Mouse (Mus musculus): ENCODE results near the gene Asna1. TPM values are rescaled to one million over a fixed set of nuclear protein-coding genes. Genes with fewer than 3 reads are reported as not detected.

The Asna1 gene
- polyA plus RNA-seq, 1 experiment from 2014 or later = 154 TPM

- WGBS = 15% methylated on average over 28 of the region's 28 CpGs
These were observed 13.8 kb downstream of the Asna1 start for GRCm38 (mm10) chr8:85011242-85011641.

DNA sequence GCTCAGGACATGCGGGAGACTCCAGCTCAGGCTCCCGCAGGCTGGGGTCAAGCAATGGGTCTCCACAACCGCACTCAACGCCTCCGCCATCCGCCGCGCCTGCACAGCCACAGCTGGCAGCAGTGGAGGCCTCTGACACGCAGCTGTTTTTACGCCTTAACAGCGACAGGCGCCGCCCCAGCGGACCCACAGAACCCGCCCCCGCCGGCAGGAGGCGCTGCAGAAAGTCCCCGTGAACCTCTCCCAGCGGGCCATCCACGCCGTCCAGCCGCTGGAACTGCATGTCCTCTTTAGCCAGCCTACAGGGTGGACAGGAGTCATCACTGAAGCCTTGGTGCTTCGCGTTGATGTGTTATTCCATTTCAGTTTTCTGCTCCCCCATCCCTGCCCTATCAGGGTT, 17.4 kb downstream of the Asna1 start:
- Histone ChIP-seq H3K4me1 (no peaks in the 10 kb centered on the region), H3K4me2 (no peak overlapping the region), H3K27ac (replicated peaks) (no peak overlapping the region), H3K9me3 (replicated peaks) (no peaks in the 10 kb centered on the region), H3K36me3 (peaks cover 3% of the 10 kb centered on the region; the same call in 1 of the 2 replicates), H3K9ac (replicated peaks) (no peak overlapping the region), H3K27me3 (replicated peaks) (peaks cover 44% of the 10 kb centered on the region), H3K4me3 (replicated peaks) (no peak overlapping the region)
- WGBS = 16% methylated on average over 25 of the region's 25 CpGs
- ATAC-seq (ENCODE audit: low FRiP score) = no peak

More at GRCm38 (mm10) chr8:85011242-85011641, 13.8 kb downstream of the Asna1 start:
- H3K9ac ChIP-seq (replicated peaks) = no peak overlapping the region
- no peaks in the 10 kb centered on the region for H3K36me3 ChIP-seq
- H3K4me3 ChIP-seq (replicated peaks) = no peak overlapping the region
- peak overlapping the region; percentile 11 for H3K4me2 ChIP-seq
- ATAC-seq (ENCODE audit: low FRiP score) = no peak
- no peak overlapping the region for H3K27ac ChIP-seq (replicated peaks)
- H3K9me3 ChIP-seq (replicated peaks) = no peaks in the 10 kb centered on the region
- H3K4me1 ChIP-seq = peaks cover 7% of the 10 kb centered on the region
- H3K27me3 ChIP-seq (replicated peaks) = peaks cover 49% of the 10 kb centered on the region

GRCm38 (mm10) chr8:84997649-84998295, 27.3 kb downstream of the Asna1 start:
- peak; percentile 62 for ATAC-seq (ENCODE audit: low FRiP score)
- H3K4me2 ChIP-seq = peak overlapping the region; percentile 35
- no peaks in the 10 kb centered on the region for H3K9me3 ChIP-seq (replicated peaks)
- peaks cover 15% of the 10 kb centered on the region for H3K36me3 ChIP-seq
- H3K9ac ChIP-seq (replicated peaks) = 0 out of 2 replicates have a peak overlapping the region, but pooled peaks have one; percentile 14
- peaks cover 10% of the 10 kb centered on the region for H3K4me1 ChIP-seq
- no peak overlapping the region for H3K27ac ChIP-seq (replicated peaks)
- H3K4me3 ChIP-seq (replicated peaks) = no peak overlapping the region
- peaks cover 11% of the 10 kb centered on the region for H3K27me3 ChIP-seq (replicated peaks)
- 3% methylated on average over 19 of the region's 19 CpGs for WGBS

DNA sequence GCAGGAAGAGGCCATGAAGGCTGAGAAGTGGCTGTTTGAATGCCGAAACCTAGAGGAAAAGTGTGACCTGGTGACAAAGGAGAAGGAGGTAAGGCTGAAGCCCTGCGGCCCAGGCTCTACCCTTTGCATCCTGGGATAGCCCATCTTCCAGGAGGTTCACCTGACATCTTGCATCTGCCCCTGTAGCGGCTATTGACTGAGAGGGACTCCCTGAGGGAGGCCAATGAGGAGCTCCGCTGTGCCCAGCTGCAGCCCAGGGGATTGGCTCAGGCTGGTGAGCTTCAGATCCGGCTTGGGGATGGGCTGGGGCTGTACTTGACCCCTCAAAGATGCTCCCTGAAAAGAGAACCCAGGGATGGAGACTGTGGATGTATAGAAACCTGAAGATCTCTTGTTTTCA, 28.1 kb downstream of the Asna1 start:
- H3K36me3 ChIP-seq = peaks cover 9% of the 10 kb centered on the region
- H3K9me3 ChIP-seq (replicated peaks) = no peaks in the 10 kb centered on the region
- H3K4me3 ChIP-seq (replicated peaks) = no peak overlapping the region
- WGBS = 87% methylated on average over 5 of the region's 5 CpGs
- no peak overlapping the region for H3K27ac ChIP-seq (replicated peaks)
- ATAC-seq (ENCODE audit: low FRiP score) = no peak
- H3K9ac ChIP-seq (replicated peaks) = no peak overlapping the region
- peaks cover 11% of the 10 kb centered on the region for H3K27me3 ChIP-seq (replicated peaks)
- peaks cover 10% of the 10 kb centered on the region for H3K4me1 ChIP-seq
- no peak overlapping the region for H3K4me2 ChIP-seq

DNA sequence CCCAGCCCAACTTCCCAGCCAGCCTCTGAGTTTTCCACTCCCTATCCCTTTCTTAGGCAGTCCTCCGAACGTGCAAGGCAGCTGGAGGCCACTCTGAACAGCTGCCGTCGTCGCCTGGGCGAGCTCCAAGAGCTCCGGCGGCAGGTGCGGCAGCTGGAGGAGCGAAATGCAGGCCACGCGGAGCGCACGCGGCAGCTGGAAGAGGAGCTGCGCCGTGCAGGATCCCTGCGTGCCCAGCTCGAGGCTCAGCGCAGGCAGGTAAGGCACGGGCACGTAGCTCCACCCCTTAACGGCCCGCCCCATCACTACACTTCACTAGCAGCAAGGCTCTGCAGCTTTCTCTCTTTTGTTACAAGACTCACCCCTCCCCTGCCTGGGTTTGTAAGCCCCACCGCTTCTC, 29.4 kb downstream of the Asna1 start:
- Histone ChIP-seq H3K4me3 (replicated peaks) (no peak overlapping the region), H3K27me3 (replicated peaks) (peaks cover 11% of the 10 kb centered on the region), H3K4me2 (peak overlapping the region; percentile 17; the same call in 1 of the 2 replicates), H3K4me1 (peaks cover 18% of the 10 kb centered on the region), H3K27ac (replicated peaks) (no peak overlapping the region), H3K36me3 (peaks cover 9% of the 10 kb centered on the region), H3K9ac (replicated peaks) (0 out of 2 replicates have a peak overlapping the region, but pooled peaks have one; percentile 14), H3K9me3 (replicated peaks) (no peaks in the 10 kb centered on the region)
- no peak for ATAC-seq (ENCODE audit: low FRiP score)
- WGBS = 23% methylated on average over 25 of the region's 25 CpGs

DNA sequence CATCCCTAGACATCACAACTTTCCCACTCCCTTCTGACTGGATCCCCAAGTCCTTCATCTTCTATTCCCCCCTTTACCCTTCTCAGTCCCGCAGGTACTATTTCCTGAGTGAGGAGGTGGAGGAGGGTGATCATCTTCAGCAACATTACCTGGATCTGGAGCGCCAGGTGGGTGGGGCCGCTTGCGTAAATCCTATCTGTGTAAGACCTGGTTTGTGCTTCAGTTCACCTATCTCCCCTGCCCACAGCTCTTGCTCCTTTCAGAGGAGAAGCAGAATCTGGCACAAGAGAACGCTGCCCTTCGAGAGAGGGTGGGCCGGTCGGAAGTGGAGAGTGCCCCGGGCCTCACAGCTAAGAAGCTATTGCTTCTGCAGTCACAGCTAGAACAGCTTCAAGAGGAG, 30.7 kb downstream of the Asna1 start:
- WGBS = 91% methylated on average over 9 of the region's 9 CpGs
- no peak overlapping the region for H3K4me3 ChIP-seq (replicated peaks)

DNA sequence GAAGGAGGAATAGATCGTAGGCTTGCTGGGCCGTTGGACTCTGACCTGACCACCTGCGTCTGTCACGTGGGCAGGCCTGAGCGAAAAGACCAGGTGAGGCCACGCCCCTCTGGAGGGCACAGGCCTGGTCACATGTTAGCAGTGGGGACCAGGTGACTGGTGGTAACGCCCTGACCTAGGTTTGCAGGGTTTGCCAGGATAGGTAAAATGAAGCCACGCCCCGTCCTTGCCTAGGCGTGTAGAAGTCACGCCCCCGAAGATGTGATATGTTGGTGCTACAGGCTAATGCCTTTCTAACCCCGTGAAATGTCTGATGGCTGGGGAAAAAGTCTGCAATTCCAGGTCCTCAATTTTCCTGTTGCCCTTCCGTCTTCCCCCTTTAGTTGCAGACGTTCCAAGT, 34.2 kb downstream of the Asna1 start:
- Histone ChIP-seq H3K36me3 (peaks cover 9% of the 10 kb centered on the region), H3K27me3 (replicated peaks) (peaks cover 24% of the 10 kb centered on the region), H3K27ac (replicated peaks) (peak overlapping the region; percentile 89), H3K9ac (replicated peaks) (peak overlapping the region; percentile 80), H3K4me1 (peaks cover 35% of the 10 kb centered on the region), H3K9me3 (replicated peaks) (no peaks in the 10 kb centered on the region), H3K4me2 (peak overlapping the region; percentile 93), H3K4me3 (replicated peaks) (peak overlapping the region; percentile 72)
- ATAC-seq (ENCODE audit: low FRiP score) = peak; percentile 63
- WGBS = under 1% methylated on average over 15 of the region's 15 CpGs

More for the DNA sequence above, 30.7 kb downstream of the Asna1 start:
- H3K9me3 ChIP-seq (replicated peaks) = no peaks in the 10 kb centered on the region
- no peak for ATAC-seq (ENCODE audit: low FRiP score)
- no peak overlapping the region for H3K4me2 ChIP-seq
- peaks cover 9% of the 10 kb centered on the region for H3K36me3 ChIP-seq
- no peak overlapping the region for H3K27ac ChIP-seq (replicated peaks)
- H3K9ac ChIP-seq (replicated peaks) = no peak overlapping the region
- peaks cover 27% of the 10 kb centered on the region for H3K4me1 ChIP-seq
- H3K27me3 ChIP-seq (replicated peaks) = peaks cover 11% of the 10 kb centered on the region

- Histone ChIP-seq H3K27ac (replicated peaks) (peak within 1 kb of the TSS; percentile 89), H3K36me3 (peaks cover 9% of the 10 kb centered on the region), H3K4me2 (peak within 1 kb of the TSS; percentile 93), H3K27me3 (replicated peaks) (peaks cover 24% of the 10 kb centered on the region), H3K9me3 (replicated peaks) (no peaks in the 10 kb centered on the region), H3K4me3 (replicated peaks) (peak within 1 kb of the TSS; percentile 72), H3K9ac (replicated peaks) (peak within 1 kb of the TSS; percentile 80), H3K4me1 (peaks cover 36% of the 10 kb centered on the region)
- peak; percentile 86 for ATAC-seq (ENCODE audit: low FRiP score)
- WGBS = under 1% methylated on average over 28 of the region's 28 CpGs
These were observed 34.7 kb downstream of the Asna1 start, which contains the start of gene Hook2 for GRCm38 (mm10) chr8:84990349-84990748. Gene Hook2, plus strand, starts transcription at chr8:84990603.

DNA sequence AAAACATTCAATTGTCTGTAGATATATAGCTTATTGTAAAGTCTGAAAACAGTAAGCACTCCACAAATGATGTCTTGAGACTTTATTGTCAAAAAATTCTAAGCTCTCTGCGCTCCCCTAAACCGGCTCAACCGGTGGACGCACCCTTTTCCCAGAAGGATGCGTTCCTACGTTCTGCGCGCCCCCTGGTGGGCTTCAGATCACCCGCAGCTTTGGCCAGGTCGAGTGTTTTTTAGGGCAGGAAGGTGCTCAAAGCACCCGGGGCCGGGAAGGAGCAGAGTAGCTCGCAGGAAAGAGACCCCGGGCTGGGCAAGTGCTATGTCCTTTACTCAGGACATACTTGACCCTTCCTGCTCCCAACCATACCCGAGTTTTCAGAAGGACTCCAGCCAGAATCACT, 35.3 kb downstream of the Asna1 start:
- Histone ChIP-seq H3K27me3 (replicated peaks) (peaks cover 20% of the 10 kb centered on the region), H3K9ac (replicated peaks) (peak overlapping the region; percentile 59), H3K4me3 (replicated peaks) (peak overlapping the region; percentile 72), H3K9me3 (replicated peaks) (no peaks in the 10 kb centered on the region), H3K27ac (replicated peaks) (peak overlapping the region; percentile 89), H3K4me2 (peak overlapping the region; percentile 93), H3K36me3 (peaks cover 4% of the 10 kb centered on the region; the same call in 1 of the 2 replicates), H3K4me1 (peaks cover 41% of the 10 kb centered on the region)
- under 1% methylated on average over 15 of the region's 15 CpGs for WGBS
- peak; percentile 48 for ATAC-seq (ENCODE audit: low FRiP score)

GRCm38 (mm10) chr8:84989311-84989731, 35.8 kb downstream of the Asna1 start:
- Histone ChIP-seq H3K27me3 (replicated peaks) (peaks cover 17% of the 10 kb centered on the region; the same call in 1 of the 2 replicates), H3K27ac (replicated peaks) (0 out of 2 replicates have a peak overlapping the region, but pooled peaks have one; percentile 6), H3K9ac (replicated peaks) (no peak overlapping the region), H3K36me3 (no peaks in the 10 kb centered on the region), H3K4me1 (peaks cover 46% of the 10 kb centered on the region), H3K9me3 (replicated peaks) (no peaks in the 10 kb centered on the region), H3K4me3 (replicated peaks) (peak overlapping the region; percentile 72; the same call in 1 of the 2 replicates), H3K4me2 (peak overlapping the region; percentile 93)
- ATAC-seq (ENCODE audit: low FRiP score) = no peak
- WGBS = 8% methylated on average over 15 of the region's 15 CpGs

- WGBS = 63% methylated on average over 2 of the region's 2 CpGs
- no peak for ATAC-seq (ENCODE audit: low FRiP score)
- Histone ChIP-seq H3K27ac (replicated peaks) (no peak overlapping the region), H3K9me3 (replicated peaks) (no peaks in the 10 kb centered on the region), H3K27me3 (replicated peaks) (peaks cover 22% of the 10 kb centered on the region; the same call in 1 of the 2 replicates), H3K9ac (replicated peaks) (no peak overlapping the region), H3K4me1 (peaks cover 49% of the 10 kb centered on the region), H3K36me3 (no peaks in the 10 kb centered on the region), H3K4me3 (replicated peaks) (no peak overlapping the region), H3K4me2 (no peak overlapping the region)
These were observed 37.2 kb downstream of the Asna1 start for GRCm38 (mm10) chr8:84987903-84988302.

DNA sequence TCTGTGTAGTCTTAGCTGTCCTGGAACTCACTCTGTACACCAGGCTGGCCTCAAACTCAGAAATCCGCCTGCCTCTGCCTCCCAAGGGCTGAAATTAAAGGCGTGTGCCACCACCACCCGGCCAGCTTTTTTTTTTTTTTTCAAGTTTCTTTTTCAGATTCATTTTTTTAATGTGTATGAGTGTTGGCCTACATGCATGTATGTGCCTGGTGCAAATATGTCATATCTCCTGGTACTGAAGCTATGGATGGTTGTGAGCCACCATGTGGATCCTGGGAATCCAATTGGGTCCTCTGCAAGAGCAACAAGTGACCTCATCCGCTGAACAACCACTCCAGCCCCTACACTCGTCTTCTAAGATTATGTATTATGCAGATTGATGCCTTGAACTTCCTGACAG, 37.7 kb downstream of the Asna1 start:
- H3K9me3 ChIP-seq (replicated peaks) = no peaks in the 10 kb centered on the region
- no peak overlapping the region for H3K27ac ChIP-seq (replicated peaks)
- peaks cover 22% of the 10 kb centered on the region; the same call in 1 of the 2 replicates for H3K27me3 ChIP-seq (replicated peaks)
- ATAC-seq (ENCODE audit: low FRiP score) = no peak
- H3K36me3 ChIP-seq = no peaks in the 10 kb centered on the region
- 85% methylated on average over 5 of the region's 5 CpGs for WGBS
- H3K4me3 ChIP-seq (replicated peaks) = no peak overlapping the region
- no peak overlapping the region for H3K9ac ChIP-seq (replicated peaks)
- H3K4me1 ChIP-seq = peaks cover 49% of the 10 kb centered on the region
- no peak overlapping the region for H3K4me2 ChIP-seq

Measured in neural tube, embryonic 15.5 days (tissue).